Mouse (Mus musculus): ENCODE measurements at regions not wholly inside any gene's neighbourhood (a gene's known extent, or its start where the extent isn't known, plus 50 kb on each side); places are given as distances from the start of the nearest gene placed in this dataset.
A peak's percentile ranks its signal among the peaks of the same experiment; 100 is the strongest.

DNA sequence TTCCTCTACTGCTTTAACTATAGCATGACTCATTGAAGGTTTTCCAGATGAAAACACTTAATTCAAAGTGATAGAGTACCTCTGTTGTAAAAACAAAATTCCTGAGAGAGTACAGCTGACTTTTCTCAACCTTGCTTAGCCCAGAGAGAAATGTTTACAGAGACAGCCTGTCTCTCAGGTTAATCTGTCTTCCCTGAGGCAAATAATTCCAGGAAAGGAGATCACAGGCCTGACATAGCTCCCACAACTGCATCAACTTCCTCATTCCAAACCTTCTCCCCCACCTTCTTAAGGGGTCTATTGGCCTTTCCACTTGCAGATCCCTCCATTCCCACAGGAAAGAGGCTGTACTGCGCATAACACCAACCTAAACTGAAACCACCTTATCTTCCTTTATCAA lies 586.1 kb upstream of the Impad1 start:
- no peak for DNase-seq (ENCODE audit: low spot score in 2 of 2)

GRCm38 (mm10) chr4:5358274-5358673 lies 565.1 kb upstream of the Impad1 start:
- DNase-seq (ENCODE audit: low spot score in 2 of 2): no peak

DNA sequence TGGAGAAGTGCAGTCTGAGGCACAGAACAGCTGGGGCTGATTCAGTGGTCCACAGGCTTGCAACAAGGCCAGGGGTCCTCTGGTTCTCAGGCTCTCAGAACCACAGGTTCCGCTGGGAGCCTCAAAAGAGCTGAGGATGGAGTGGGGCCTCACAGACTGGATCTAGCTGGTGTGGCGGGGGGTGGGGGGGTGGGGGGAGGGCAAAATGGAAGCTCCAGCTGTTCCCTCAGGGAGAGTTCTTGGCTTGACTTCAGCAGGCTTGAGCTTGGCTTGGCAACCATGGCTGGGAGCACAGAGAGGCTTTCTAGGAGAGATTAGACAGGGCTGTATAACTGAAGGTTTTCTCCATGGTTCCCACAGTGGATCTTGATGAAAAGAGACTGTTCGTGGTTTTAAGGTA lies 553.1 kb upstream of the Impad1 start:
- no peak for DNase-seq (ENCODE audit: low spot score in 2 of 2)

DNA sequence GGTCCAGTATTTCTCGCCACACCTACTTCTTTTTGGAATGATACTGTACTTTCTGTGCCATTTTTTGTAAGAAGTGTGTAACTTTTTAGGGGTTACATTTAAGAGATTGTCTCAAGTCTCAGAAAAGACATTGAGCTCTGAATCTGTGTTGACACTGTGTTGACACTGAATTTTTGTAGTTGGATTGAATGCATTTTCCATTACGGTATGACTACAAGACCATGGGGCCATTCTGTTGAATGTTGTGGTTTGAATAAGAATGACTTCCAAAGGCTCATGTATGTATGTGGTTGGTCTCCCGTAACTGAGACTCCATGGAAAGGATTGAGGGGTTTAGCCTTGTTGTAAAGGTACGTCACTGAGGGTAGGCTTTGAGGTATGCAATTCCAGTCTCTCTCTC lies 551.6 kb upstream of the Impad1 start:
- no peak for DNase-seq (ENCODE audit: low spot score in 2 of 2)

- DNase-seq (ENCODE audit: low spot score in 2 of 2): no peak
These were observed 551.2 kb upstream of the Impad1 start for GRCm38 (mm10) chr4:5344311-5344710.

GRCm38 (mm10) chr4:5337158-5337896 lies 544.2 kb upstream of the Impad1 start:
- no peak for DNase-seq (ENCODE audit: low spot score in 2 of 2)

DNA sequence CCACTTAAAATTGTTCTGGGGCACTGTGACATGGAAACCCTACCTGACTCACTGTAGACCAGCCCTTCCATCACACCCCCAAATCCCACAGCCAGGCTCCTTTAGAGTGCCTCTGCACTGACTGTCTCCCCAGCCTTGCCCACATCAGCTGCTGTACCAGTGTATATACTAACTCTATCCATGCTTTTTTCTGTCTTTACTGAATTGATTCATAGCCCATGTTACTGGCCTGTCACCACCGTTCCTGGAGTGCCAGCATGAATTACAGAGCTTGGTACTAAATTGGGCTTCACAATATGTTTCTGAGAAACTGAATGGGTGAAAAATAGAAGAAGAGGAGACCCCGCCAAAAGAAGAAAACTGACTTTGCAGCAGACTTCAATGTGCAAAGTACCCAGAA lies 541.9 kb upstream of the Impad1 start:
- DNase-seq (ENCODE audit: low spot score in 2 of 2): peak in 1 of 2 experiments; percentile 11

- no peak for DNase-seq (ENCODE audit: low spot score in 2 of 2)
These were observed 535.5 kb upstream of the Impad1 start for GRCm38 (mm10) chr4:5328497-5329194.

- DNase-seq (ENCODE audit: low spot score in 2 of 2): no peak
These were observed 534.1 kb upstream of the Impad1 start for GRCm38 (mm10) chr4:5327171-5327661.

- DNase-seq (ENCODE audit: low spot score in 2 of 2): no peak
These were observed 508.3 kb upstream of the Impad1 start for GRCm38 (mm10) chr4:5301461-5301860.

DNA sequence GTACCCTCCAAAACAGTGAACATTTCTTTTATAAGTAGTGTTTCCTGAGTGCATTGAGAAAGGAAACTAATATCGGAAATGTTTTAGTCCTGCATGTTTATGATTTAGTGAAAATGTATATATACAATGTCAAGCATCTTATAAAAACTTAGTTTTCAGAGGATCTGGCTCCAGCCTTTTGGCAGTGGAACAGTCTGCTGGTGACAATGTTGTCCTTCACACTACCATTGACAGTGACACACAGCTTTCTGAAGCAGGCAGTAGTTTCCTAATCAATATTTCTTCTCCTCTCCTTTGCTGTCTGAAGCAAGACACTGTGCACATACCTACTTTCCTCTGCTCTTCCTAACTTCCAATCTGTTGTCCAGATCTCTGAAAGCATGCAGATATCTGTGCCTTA lies 507.9 kb upstream of the Impad1 start:
- DNase-seq (ENCODE audit: low spot score in 2 of 2): no peak

GRCm38 (mm10) chr4:5299208-5299607 lies 506.1 kb upstream of the Impad1 start:
- DNase-seq (ENCODE audit: low spot score in 2 of 2): peak in 1 of 2 experiments; percentile 4

GRCm38 (mm10) chr4:5294030-5294429 lies 500.9 kb upstream of the Impad1 start:
- no peak for DNase-seq (ENCODE audit: low spot score in 2 of 2)

DNA sequence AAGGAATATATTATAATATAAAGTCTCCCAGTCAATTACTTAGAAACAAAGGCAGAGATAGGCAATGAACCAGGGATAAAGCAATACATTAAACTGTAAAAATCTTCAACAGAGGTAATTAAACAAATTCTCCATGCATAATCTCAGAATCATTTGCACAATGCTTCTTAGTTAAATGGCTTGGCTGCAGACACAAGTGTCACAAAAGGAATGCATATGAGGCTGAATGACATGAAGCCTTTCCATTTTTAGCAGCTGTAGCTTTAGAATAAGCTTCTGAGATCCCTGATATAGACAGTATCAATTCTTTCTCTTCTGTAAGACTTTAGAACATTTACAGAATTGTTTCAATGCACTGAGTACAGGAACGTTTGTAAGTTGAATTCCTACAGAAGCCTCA lies 483.0 kb upstream of the Impad1 start:
- DNase-seq (ENCODE audit: low spot score in 2 of 2): no peak
